In genomic region chr5:8732639-8733038, GRCm38 (mm10) we compare ENCODE assay signal across 18 mouse cellular contexts.
"Had no signal": no experiment of that assay in that cellular context is flagged by ENCODE, and none has a peak within 500 bp of the region (broad histone marks: within the 10 kb centered on the region; RNA-seq: fewer than 3 reads in every experiment).

No protein-coding gene starts in this region.

- H3K4me3 ChIP-seq: lung, embryonic 15.5 days; midbrain, embryonic 10.5 days; midbrain, embryonic 12.5 days; myocyte; neural tube, embryonic 13.5 days; neural tube, embryonic 15.5 days had no signal

- DNase-seq: lung, adult 2 months; lung, postnatal 14 days; lung, postnatal 36 days; midbrain, embryonic 14.5 days; retina, postnatal 1 day; right cerebral cortex, adult 18-20 months; right cerebral cortex, postnatal 25 days; right cerebral cortex, postnatal 4 days; spleen, adult 18-20 months; thymus, adult 18-20 months; thymus, postnatal 14 days; thymus, postnatal 36 days had no signal

- H3K36me3 ChIP-seq: lung, embryonic 15.5 days; midbrain, embryonic 10.5 days; midbrain, embryonic 12.5 days; neural tube, embryonic 13.5 days; neural tube, embryonic 15.5 days had no signal

- H3K27ac ChIP-seq: lung, embryonic 15.5 days; midbrain, embryonic 10.5 days; midbrain, embryonic 12.5 days; neural tube, embryonic 13.5 days; neural tube, embryonic 15.5 days had no signal

- H3K9me3 ChIP-seq: lung, embryonic 15.5 days; midbrain, embryonic 10.5 days; midbrain, embryonic 12.5 days; neural tube, embryonic 13.5 days; neural tube, embryonic 15.5 days had no signal

- H3K4me1 ChIP-seq: lung, embryonic 15.5 days; midbrain, embryonic 10.5 days; midbrain, embryonic 12.5 days; neural tube, embryonic 13.5 days; neural tube, embryonic 15.5 days had no signal

- H3K27me3 ChIP-seq: lung, embryonic 15.5 days; midbrain, embryonic 12.5 days; neural tube, embryonic 13.5 days; neural tube, embryonic 15.5 days had no signal
